Mouse (Mus musculus) fibroblast of lung, adult 2 months (primary cell): Measurements from ENCODE around the gene Rnf141.

Source experiments
- DNase-seq: peaks from one replicate; pipeline ENCODE4 v3.0.0-alpha.2; 2011; ENCODE audit warnings: low read depth

Rnf141 gene

DNA sequence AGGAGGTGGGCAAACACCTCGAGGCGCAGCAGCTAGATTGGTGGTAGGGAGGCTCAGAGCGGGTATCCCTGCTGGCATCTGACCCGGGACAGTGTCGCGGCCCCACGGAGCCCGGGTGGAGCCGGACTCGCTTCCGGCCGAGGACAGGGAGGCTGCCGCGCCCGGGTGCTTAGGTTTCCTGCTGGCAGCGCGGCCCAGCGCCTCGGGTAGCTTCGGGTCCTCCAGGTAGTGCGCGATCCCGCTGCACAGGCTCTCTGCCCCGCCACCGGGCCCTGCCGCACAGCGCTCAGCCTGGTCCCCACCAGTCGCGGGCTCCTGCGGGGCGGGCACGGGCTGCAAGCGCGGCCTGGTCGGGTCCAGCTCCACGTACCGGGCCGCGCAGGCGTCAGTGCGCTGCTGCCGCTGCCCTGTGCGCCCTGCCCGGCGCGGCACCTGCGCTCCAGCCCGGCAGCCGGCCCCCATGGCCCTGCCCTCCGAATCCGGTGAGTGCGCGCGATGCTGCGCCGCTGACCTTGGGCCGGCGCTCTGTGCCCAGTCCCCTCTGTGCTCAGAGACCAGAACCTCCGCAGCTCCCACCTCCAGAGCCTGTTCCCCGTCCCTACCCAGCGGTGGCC is 75.7 kb downstream of the Rnf141 start:
- no peak for DNase-seq

DNA sequence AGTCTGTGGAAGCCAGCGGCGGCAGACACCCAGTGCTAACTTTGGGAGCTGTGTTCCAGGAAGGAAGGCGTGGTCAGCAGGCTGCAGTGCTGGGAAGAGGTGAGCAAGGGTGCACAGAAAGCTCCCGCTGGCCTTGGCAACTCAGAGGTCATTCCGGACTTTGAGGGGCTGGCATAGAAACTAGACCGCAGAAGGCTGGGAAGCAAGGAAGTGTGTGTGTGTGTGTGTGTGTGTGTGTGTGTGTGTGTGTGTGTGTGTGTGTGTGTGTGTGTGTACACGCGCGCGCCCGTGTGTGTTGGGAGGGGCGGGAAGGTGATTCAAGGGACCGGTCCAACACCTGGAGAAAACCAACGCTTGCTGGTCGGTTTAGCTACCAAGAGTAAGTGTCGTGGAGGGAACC is 76.3 kb downstream of the Rnf141 start, which contains the start of gene Ampd3:
Ampd3 (plus strand) TSS at position 206 of the 400 bp plus-strand sequence.
- no peak for DNase-seq

DNA sequence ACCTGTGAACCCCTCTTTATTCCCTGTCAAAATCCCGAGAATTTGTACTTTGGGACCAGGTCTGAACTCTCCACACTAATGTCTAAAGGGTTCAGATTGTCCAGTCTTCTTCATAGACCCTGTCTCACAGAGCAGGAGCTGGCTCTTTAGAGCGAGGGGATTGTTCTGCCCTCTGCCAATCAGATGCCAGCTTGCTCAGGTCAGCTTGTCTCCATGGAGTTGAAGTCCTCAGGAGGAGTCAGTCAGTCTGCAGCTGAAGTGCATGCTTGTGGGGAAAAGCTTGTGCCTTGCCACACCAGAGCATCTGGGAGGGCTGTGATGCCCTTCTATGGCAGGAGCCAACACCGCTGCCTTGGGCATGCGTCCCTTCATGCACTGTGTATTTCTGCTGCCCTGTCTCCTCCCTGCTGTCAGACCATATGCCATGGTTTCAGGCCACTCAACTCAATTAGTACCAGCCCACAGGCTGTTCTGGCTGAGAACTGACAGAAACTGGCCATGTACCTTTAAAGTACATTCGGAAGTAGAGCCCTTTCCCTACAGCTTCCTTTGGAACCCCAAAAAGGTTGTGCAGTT is 81.6 kb downstream of the Rnf141 start:
- no peak for DNase-seq

DNA sequence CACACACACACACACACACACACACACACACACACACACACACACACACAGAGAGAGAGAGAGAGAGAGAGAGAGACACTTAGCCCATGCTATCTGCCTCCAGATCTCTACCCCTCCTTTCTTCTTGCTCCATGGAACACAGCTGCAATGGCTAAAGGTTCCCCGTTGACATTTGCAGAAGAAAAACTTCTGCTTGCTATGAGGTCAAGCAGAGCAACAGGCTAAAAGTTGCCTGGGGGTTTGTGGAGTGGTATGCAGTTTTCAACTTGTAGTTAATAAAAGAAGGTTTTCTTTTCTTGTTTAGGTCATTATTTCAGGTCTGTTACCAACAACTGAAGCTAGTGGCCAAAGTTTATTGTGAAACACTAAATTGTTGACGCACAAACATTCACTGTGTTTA is 87.8 kb downstream of the Rnf141 start:
- no peak for DNase-seq

DNA sequence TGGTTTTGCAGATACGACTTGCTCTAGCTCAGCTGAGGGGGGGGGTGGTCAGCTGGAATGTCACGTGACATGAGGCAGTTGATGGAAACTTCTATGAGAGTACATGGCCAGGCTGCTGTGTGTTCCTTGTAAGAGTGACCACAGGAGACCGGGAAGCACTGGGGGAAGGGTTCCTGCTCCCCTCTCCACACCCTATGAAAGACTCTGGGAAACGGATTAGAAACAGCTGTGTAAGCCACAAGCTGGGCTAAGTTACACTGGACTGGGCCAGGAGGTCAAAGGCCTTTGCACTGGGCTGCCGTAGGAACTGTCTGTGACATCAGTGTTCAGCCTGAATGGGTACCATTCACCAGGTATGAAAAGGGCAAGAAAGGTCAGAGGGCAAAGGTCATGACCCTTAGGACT is 90.3 kb downstream of the Rnf141 start:
- DNase-seq: peak; percentile 95

DNA sequence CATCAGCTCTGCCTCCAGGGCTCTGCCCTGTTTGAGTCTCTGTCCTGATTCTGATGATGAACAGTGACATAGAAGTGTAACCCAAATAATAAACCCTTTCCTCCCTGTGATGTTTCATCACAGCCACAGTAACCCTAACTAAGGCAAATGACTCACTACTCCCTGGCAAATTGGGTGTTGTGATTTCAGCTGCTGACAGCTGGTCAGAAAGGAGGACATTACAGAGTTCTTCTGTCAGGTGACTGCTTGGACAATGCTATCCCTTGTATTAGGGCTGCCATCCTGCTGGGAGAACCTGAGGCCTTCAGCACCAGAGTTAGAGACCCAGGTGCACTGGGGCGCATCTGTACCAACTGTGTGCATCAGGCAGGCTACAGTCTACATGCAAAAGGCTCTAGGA is 90.9 kb downstream of the Rnf141 start:
- peak; percentile 76 for DNase-seq

DNA sequence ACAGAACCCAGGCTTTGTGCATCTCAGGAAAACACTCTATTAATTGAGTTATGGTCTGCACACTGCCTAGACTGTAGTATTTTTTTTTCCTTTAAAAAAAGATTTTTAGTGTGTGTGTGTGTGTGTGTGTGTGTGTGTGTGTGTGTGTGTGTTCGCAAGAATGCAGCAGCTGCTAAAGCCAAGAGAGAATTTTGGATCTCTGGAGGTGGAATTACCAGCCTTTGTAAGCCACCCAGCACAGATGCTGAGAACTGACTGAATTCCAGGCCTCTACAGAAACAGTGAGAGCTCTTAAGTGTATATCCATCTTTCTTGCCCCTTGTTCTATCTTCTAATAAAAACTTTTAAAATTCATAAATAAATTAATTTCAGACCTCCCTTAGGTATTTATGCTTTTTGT is 92.6 kb downstream of the Rnf141 start:
- no peak for DNase-seq

DNA sequence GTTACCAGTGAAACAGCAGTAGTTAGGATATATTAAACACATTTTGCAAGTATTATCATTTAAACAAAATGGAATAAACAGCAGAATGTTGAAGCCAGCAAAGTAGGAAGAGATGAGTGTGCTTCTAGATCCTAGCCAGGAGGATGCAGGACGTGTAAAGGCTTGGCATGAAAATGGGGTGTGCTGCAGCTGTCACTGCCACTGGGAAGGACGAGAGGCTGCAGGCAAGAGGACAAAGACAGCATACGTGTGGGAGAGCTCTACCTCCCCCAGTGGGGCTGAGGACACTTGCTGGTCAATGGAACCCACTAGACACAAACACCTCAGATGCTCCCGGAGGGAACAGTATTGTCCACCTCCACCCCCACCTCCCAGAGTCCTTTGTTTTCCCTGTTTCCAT is 93.4 kb downstream of the Rnf141 start:
- no peak for DNase-seq
